Mouse (Mus musculus) left cerebral cortex, postnatal 25 days (tissue): Measurements from ENCODE around the gene Aacs. TPM values are rescaled to one million over a fixed set of nuclear protein-coding genes. Genes with fewer than 3 reads are reported as not detected.

Experiments used
- microRNA-seq, 2 experiments: library from miRNA; unstranded; fragments of <30 nt; microRNA quantifications; one replicate each; pipeline ENCODE4 v1.2.0; 2022
- total RNA-seq, 2 experiments: library from RNA; stranded (reverse); gene quantifications; 2 replicates each; pipeline ENCODE4 v1.2.3; 2021

The Aacs gene
- total RNA-seq, 2 experiments from 2014 or later: 43.0 to 52.1 TPM

Small RNA genes within 50 kb of the gene (microRNA-seq; reads per million reads assigned to microRNA genes)
- 0 reads per million in 2 experiments for gene Gm27551

Other genes starting within 250 kb of the Aacs start
- 10 to 100 TPM; 24.6 to 28.9 TPM for gene Scarb1, start 134.7 kb upstream of the Aacs start, total RNA-seq
- gene Gm10382, start 86.5 kb upstream of the Aacs start, total RNA-seq: under 1 TPM in 1 of 2 experiments, not detected in 1; 0.46 TPM
- 100 to 1,000 TPM; 810 to 811 TPM for gene Ubc, start 85.6 kb upstream of the Aacs start, total RNA-seq
- 10 to 100 TPM; 11.4 to 15.2 TPM for gene Dhx37, start 41.7 kb upstream of the Aacs start, total RNA-seq
- gene Bri3bp, start 34.2 kb upstream of the Aacs start, total RNA-seq: 10 to 100 TPM; 92.5 to 95.3 TPM
- gene Tmem132b, start 56.0 kb downstream of the Aacs start, total RNA-seq: 100 to 1,000 TPM; 125 to 141 TPM